Mouse (Mus musculus) frontal cortex, adult (tissue): ENCODE data around the gene Upk3a.
"Not testable (repeated sequence)": the region's sequence is repeated elsewhere in the genome, so short reads cannot be mapped to it uniquely, and the experiment has no call there.

ENCODE experiments used
- ATAC-seq: cut with Nextera tagmentation; 2 replicates; pipeline ENCODE4 v1.9.2; 2017; ENCODE audit warnings: mild to moderate bottlenecking, moderate library complexity, mixed read lengths; ENCODE audit not compliant: low TSS enrichment

The Upk3a gene

DNA sequence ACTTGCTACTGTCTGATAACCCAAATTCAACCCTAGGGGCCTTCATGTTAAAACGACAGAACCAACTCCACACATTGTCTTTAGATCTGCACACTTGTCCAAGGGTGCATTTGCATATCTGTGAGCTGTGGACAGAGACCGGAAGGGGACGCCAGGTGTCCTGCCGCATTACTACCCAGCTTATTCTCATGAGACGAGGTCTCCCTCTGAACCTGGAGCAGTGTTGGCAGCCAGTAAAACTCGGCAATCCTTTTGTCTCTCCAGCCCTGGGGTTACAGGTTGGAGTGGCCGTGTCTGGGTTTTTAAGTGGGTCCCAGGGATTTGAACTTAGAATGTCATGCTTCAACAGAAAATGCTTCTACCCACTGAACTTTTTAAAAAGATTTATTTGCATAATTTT lies 17.0 kb upstream of the Upk3a start:
- no peak for ATAC-seq

GRCm38 (mm10) chr15:85000984-85001982 lies 15.7 kb upstream of the Upk3a start:
- peak; percentile 67 for ATAC-seq

DNA sequence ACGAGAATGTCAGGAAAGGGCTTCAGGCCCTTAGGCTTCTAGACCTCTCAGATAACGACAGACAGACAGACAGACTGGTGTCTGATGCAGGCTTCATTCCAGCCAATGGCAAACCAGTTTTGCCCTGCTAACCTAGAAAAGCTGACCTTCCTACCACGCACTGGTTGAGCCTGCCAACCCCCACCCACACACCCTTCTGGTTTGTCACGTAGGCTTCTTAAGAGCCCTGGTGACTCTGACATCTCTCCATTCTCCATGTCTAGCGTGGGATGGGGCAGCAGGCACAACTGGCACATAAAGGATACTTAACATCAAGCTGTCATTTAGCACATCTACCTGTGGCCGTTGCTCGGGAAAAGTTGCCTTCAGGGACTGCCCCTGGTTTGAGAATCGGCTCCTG lies 7.3 kb upstream of the Upk3a start:
- no peak for ATAC-seq

DNA sequence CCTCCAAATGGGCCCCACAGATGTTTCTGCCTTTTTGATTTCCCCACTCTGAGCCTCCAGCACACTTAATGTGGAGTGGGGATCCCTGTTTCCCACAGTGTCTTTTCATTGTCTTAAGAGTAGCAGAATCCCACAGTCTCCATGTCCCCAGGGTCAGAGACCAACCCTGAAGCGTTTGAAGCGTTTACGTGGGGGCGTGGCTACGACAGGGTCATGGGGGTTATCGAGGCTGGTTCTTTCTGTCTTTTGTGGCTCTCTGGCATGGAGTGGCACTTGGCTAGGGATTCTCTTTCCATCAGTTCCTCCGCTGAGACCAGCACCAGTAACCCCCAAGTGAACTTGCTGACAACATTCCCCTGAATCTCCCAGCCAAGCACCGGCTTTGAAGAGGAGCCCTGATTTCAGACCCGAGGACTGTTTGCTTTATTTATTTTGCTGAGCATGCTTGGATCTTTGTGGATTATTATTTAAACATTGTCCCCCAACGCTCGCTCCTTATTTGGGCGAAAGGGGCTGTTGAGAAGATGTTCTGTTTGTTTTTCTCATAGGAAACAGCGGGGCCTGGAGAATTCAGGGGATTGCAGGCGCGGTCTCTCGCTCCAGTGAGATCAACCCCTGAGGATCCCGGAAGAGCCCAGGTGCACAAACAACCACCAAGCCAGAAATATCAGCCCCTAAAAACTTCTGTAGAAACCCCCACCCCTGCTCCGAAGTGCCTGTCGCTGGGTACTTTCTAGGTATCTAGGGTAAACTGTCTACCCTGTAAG lies 4.9 kb upstream of the Upk3a start:
- ATAC-seq: no peak

DNA sequence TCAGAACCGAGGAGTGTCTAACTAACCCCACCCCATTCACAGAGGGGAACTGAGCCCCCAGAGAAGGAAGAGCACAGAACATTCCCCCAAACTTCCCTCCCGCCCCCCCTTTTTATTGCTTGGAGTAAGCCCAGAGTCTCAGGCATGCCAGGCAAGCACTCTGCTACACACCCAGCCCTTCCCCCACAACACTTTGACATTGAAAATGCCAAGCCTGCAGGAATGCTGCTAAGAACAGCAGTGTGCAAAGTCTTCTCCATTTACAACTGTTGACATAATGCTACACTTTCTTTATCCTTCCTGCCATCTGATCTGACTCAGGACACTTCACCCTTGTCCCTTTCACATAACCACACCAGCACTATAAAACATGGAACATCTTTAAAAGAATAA lies 4.3 kb upstream of the Upk3a start:
- ATAC-seq: no peak

DNA sequence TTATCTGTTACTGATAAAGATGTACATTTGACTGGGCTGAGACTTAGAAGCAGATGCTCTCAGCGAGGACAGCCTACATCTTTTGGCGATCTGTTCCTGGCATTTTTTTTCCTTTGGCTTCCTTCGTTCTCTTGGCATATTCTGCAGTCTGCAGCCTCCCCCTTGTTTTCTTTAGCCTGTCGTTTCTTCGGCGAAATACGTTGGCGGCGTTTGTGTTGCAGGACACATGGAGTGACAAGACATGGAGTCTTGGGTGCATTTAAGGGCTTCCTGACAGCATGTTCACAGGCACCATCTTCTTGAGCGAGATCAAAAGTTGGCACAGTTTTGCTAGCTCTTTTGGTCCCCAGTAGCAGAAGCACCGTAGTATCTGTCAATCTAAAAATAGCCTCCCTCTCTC lies 1.2 kb upstream of the Upk3a start:
- peak; percentile 95 for ATAC-seq

- no peak for ATAC-seq
These were observed 5.3 kb downstream of the Upk3a start for GRCm38 (mm10) chr15:85022211-85022610.

GRCm38 (mm10) chr15:85026197-85026596 lies 9.3 kb downstream of the Upk3a start:
- no peak for ATAC-seq

DNA sequence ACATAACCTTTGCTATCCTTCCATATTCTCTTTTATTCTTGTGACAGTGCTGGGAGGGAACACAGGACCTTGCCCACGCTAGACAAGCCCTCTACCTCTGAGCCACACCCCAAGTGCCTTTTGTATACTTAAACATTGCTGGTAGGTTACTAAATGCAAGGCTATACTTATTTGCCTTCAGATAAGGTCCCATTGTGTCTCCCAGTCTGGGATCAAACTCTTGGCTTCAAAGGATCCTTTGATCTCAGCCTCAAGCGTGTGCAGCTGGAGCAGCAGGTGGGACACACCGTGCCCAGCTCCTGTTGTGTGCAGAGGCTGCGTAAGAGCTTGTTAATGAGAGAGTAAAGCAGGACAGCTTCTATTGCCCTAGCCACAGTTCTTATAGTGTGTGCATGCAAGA lies 10.8 kb downstream of the Upk3a start:
- ATAC-seq: no peak

GRCm38 (mm10) chr15:85028648-85029047 lies 11.7 kb downstream of the Upk3a start, which contains the start of gene Fam118a:
Gene Fam118a, plus strand, starts transcription at chr15:85028948.
- not testable (repeated sequence) for ATAC-seq

DNA sequence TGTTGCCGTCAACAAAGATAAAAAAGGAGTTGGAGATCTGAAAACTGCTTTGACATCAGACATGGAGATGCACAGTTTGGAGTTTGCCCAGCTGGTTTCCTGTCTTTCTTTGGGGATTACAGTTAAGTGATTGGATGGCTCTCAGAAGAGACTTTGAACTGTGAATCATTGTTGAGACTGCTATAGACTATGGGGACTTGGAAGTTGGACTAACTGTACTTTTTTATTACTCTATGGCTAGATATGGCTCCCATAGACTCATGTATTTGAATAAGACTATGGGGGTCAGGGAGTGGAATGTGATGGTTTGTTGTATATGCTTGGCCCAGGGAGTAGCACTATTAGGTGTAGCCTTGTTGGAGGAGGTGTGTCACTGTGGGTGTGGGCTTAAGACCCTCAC lies 13.7 kb downstream of the Upk3a start:
- ATAC-seq: not testable (repeated sequence)

DNA sequence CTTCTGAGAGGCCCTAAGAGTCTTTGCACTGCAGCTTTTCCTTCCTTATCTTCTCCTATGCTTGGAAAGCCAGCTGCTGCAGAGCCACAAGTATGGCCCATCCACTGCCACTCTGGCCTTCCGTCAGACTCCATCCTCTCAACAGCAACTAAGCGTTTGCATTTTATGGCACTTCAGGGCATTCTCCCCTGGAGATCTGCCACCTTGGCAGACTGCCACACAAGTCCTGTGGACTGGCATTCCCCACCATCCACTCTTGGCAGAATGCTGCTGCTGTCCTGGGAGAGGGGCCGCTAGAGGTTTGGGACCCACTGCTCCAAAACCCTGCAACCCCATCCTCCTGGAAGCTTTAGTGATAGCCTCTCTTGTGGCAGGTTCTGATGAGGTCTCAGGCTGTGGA lies 14.9 kb downstream of the Upk3a start:
- no peak for ATAC-seq

- ATAC-seq: not testable (repeated sequence)
These were observed 17.0 kb downstream of the Upk3a start for GRCm38 (mm10) chr15:85033916-85034315.

- ATAC-seq: peak; percentile 92
These were observed 19.8 kb downstream of the Upk3a start for GRCm38 (mm10) chr15:85036566-85037342.

DNA sequence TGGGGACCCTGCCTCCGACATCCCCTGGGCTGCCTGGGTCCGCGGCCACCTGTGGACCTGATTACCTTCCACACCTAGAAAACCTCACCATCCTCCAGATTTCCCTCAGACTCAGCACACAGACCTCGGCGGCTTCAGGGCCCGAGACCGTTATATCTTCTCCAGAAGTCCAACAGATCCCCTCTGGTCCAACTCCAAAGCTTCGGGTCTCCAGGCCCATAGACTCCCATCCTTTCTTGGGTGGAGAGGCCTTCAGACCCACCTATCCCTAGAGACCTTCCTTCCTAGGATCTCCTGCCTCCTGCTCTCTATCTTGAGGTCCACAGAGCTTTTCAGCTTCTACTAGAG lies 20.4 kb downstream of the Upk3a start:
- ATAC-seq: peak; percentile 3; the same call in 1 of the 2 replicates

GRCm38 (mm10) chr15:85041546-85042225 lies 24.7 kb downstream of the Upk3a start:
- ATAC-seq: peak; percentile 24; the same call in 1 of the 2 replicates

DNA sequence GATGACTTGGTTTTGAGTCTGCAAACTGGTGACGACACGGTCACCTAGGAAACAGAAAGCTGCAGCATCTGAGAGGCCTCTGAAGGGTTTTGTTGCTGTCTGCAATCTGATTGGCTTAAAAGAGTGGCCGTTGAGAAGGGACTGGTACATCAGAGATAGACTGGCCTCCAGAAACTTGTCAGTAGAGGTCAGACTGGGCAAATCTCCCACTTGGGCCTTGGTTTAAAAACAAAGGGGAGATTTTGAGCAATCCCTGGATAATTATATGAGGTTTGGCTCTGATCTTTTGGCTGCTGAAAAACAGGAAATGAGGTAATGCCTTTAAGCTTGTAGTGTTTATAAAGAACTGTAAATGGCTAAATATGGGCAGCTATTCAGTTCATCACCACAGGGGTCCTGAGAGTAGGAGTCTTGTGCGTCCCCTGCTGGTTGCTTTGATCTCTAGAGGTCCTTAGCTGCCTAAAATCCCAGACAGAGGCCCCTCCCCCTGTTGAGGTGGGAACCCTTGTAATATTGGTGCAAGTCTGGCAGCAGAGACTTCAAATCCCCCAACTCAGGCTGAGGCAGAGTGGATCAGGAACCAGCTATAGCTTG lies 25.5 kb downstream of the Upk3a start:
- peak; percentile 77 for ATAC-seq

GRCm38 (mm10) chr15:85043116-85043515 lies 26.2 kb downstream of the Upk3a start:
- ATAC-seq: no peak

DNA sequence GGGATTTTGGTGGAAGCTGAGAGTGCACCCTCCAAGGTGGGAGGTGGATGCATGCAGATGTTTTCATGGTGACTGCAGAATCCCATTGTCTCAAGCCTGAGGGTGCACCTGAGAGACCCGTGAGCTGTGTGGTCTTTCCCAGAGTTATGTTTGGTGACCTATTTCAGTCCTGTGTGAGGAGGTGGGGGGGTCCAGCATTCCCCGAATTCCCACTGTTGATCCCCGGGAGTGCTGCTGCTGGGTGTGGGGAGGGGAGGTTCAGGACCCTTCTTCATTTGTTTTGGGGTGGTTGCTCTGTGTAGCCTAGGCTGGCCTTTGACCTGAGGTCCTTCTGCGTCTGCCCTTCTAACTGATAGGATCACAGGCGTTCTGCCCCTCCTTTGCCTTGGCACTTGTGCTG lies 26.8 kb downstream of the Upk3a start:
- ATAC-seq: no peak

DNA sequence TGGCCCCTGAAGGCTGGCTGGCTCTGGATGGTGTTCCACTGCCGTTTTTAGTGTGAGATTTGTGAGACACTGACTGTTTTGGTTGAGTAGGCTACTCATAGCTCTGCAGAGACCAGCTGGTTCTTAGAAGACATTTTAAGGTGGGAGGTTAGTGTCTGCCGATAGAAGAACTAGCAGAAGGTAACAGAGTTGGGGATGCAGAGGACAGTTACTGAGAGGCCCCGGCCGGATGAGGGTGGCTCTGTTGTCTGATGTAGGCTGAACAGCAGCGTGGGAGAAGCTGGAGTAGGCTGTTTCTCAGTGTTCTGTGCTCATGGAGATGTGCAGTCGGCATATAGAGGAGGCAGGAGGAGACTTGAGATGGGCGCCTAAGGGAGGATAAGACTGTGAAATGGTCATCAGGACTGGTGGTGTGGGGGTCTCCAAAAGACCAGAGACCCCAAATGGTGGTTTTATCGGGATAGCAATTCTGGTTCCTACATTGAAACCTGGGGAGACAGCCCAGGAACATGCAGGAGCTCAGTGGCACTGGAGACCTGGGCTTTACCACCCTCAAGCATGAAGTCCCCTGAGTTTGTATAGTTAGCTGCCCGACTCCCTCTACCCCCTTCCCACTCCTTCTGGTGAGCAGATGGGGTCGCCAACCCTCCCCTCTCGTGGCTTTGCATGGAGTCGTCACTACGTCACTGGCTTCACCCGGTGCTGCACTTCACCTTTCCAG lies 29.4 kb downstream of the Upk3a start:
- peak; percentile 64 for ATAC-seq
